Mouse (Mus musculus): Measurements from ENCODE around the gene Axin2. TPM values are rescaled to one million over a fixed set of nuclear protein-coding genes. Genes with fewer than 3 reads are reported as not detected.

The Axin2 gene
- total and polyA plus RNA-seq, 3 experiments, result 2.8 to 6.6 (median 3.5) TPM

- Histone ChIP-seq H3K27me3 (ENCODE audit: control insufficient read depth, insufficient read depth, low read length) (no peaks in the 10 kb centered on the region), H3K36me3 (ENCODE audit: control insufficient read depth, insufficient read depth, low read length) (no peaks in the 10 kb centered on the region), H3K79me2 (replicated peaks; ENCODE audit: control insufficient read depth, insufficient read depth, low read length) (no peaks in the 10 kb centered on the region), H3K4me1 (ENCODE audit: control insufficient read depth, insufficient read depth, low read length) (peaks cover 1% of the 10 kb centered on the region; the same call in 1 of the 2 replicates), H3K4me3 (no peak overlapping the region), H3K27ac (no peak overlapping the region), H3K9ac (ENCODE audit: low read depth, low read length) (no peak overlapping the region)
- intact Hi-C loops (cut with DNase I), result no loop called here
- 74% methylated on average over 20 of the region's 20 CpGs for WGBS
- TF ChIP-seq POLR2A (IDR thresholded peaks at IDR 0.05; ENCODE audit: insufficient read depth, low read depth, low read length), result no peak
- no peak for TF ChIP-seq EP300 (IDR thresholded peaks at IDR 0.05; ENCODE audit: insufficient read depth, low read depth, low read length)
- TF ChIP-seq CTCF (IDR thresholded peaks at IDR 0.05), result no peak
- DNase-seq, result peak in 1 of 2 experiments; percentile 41
Measured at GRCm38 (mm10) chr11:108947425-108948184, 27.5 kb downstream of the Axin2 start.

DNA sequence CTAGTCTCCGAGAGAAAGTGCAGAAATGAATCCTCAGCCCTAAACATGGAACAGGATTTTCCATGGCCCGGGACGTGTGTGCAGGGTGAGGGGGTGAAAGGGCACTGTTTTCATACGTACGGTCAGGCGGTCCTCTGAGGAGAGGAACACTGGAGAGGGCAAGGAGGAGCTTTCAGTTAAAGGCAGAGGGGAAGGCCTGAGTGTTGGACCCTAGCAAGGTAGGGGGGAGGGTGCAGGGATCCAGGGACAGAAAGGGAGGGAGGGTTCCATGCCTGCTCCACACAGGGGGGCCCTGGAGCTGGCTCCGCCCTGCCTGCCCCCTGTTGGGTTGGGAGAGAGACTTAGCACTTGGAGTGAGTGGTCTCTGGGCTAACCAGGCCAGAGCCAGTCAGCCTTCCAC lies 28.4 kb downstream of the Axin2 start:
- WGBS, result 86% methylated on average over 7 of the region's 7 CpGs
- H3K79me2 ChIP-seq (replicated peaks; ENCODE audit: control insufficient read depth, insufficient read depth, low read length), result no peaks in the 10 kb centered on the region
- H3K36me3 ChIP-seq (ENCODE audit: control insufficient read depth, insufficient read depth, low read length), result no peaks in the 10 kb centered on the region
- peaks cover 1% of the 10 kb centered on the region; the same call in 1 of the 2 replicates for H3K4me1 ChIP-seq (ENCODE audit: control insufficient read depth, insufficient read depth, low read length)
- H3K4me3 ChIP-seq, result no peak overlapping the region
- no peak overlapping the region for H3K9ac ChIP-seq (ENCODE audit: low read depth, low read length)
- DNase-seq, result no peak
- TF ChIP-seq EP300 (IDR thresholded peaks at IDR 0.05; ENCODE audit: insufficient read depth, low read depth, low read length), result no peak
- no peak for TF ChIP-seq POLR2A (IDR thresholded peaks at IDR 0.05; ENCODE audit: insufficient read depth, low read depth, low read length)
- no peak for TF ChIP-seq CTCF (IDR thresholded peaks at IDR 0.05)
- intact Hi-C loops (cut with DNase I), result no loop called here
- no peaks in the 10 kb centered on the region for H3K27me3 ChIP-seq (ENCODE audit: control insufficient read depth, insufficient read depth, low read length)
- no peak overlapping the region for H3K27ac ChIP-seq

DNA sequence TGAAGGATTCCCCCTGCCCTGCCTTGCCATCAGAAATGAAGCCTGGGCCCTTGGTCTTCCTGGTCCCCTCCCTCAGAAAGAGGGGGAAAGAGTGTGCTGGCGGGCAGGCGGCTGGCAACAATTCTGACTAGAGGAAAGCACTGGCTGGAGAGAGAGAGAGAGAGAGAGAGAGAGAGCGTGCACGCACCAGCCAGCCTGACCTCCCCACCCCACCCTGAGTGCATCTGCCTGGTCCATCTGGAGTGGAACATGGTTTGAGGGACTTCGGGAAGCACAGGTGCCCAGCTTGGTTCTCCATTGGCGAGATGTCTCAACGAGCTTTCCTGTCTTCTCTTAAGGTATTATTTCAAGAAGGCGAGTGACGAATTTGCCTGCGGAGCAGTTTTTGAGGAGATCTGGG lies 28.8 kb downstream of the Axin2 start:
- no peak for DNase-seq
- Histone ChIP-seq H3K79me2 (replicated peaks; ENCODE audit: control insufficient read depth, insufficient read depth, low read length) (no peaks in the 10 kb centered on the region), H3K27me3 (ENCODE audit: control insufficient read depth, insufficient read depth, low read length) (no peaks in the 10 kb centered on the region), H3K4me3 (no peak overlapping the region), H3K4me1 (ENCODE audit: control insufficient read depth, insufficient read depth, low read length) (peaks cover 1% of the 10 kb centered on the region; the same call in 1 of the 2 replicates), H3K36me3 (ENCODE audit: control insufficient read depth, insufficient read depth, low read length) (no peaks in the 10 kb centered on the region), H3K27ac (no peak overlapping the region), H3K9ac (ENCODE audit: low read depth, low read length) (no peak overlapping the region)
- intact Hi-C loops (cut with DNase I), result no loop called here
- TF ChIP-seq EP300 (IDR thresholded peaks at IDR 0.05; ENCODE audit: insufficient read depth, low read depth, low read length), result no peak
- WGBS, result 92% methylated on average over 10 of the region's 10 CpGs

GRCm38 (mm10) chr11:108952343-108952742 lies 32.2 kb downstream of the Axin2 start:
- no peaks in the 10 kb centered on the region for H3K36me3 ChIP-seq (ENCODE audit: control insufficient read depth, insufficient read depth, low read length)
- H3K4me1 ChIP-seq (ENCODE audit: control insufficient read depth, insufficient read depth, low read length), result peaks cover 1% of the 10 kb centered on the region; the same call in 1 of the 2 replicates
- WGBS, result 23% methylated on average over 5 of the region's 5 CpGs
- no peaks in the 10 kb centered on the region for H3K27me3 ChIP-seq (ENCODE audit: control insufficient read depth, insufficient read depth, low read length)
- H3K4me3 ChIP-seq, result no peak overlapping the region
- intact Hi-C loops (cut with DNase I), result no loop called here
- no peak for TF ChIP-seq POLR2A (IDR thresholded peaks at IDR 0.05; ENCODE audit: insufficient read depth, low read depth, low read length)
- TF ChIP-seq EP300 (IDR thresholded peaks at IDR 0.05; ENCODE audit: insufficient read depth, low read depth, low read length), result no peak
- no peak for TF ChIP-seq CTCF (IDR thresholded peaks at IDR 0.05)
- H3K79me2 ChIP-seq (replicated peaks; ENCODE audit: control insufficient read depth, insufficient read depth, low read length), result no peaks in the 10 kb centered on the region
- no peak overlapping the region for H3K27ac ChIP-seq
- no peak for DNase-seq
- H3K9ac ChIP-seq (ENCODE audit: low read depth, low read length), result no peak overlapping the region

DNA sequence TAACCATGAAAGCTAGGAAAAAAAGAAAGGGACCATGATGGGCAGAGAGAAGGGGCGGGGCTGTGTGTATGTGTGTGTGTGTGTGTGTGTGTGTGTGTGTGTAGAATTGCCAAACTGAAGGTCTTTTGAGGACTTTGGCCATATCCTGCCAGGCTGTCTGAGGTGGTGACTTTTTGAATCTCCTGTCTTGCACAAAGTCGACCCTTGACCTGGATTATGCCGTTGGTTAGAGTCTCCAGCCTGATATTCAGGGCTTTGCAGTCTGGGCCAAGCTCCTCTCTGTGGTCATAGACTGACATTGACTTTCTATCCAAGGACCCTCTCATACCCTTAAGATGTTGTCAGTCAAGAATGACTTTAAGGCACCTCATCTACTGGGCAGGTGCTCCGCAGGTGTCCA lies 35.8 kb downstream of the Axin2 start:
- no peaks in the 10 kb centered on the region for H3K36me3 ChIP-seq (ENCODE audit: control insufficient read depth, insufficient read depth, low read length)
- intact Hi-C loops (cut with DNase I), result no loop called here
- H3K4me1 ChIP-seq (ENCODE audit: control insufficient read depth, insufficient read depth, low read length), result peaks cover 1% of the 10 kb centered on the region; the same call in 1 of the 2 replicates
- no peak overlapping the region for H3K27ac ChIP-seq
- no peak for DNase-seq
- no peak overlapping the region for H3K9ac ChIP-seq (ENCODE audit: low read depth, low read length)
- H3K4me3 ChIP-seq, result no peak overlapping the region
- H3K27me3 ChIP-seq (ENCODE audit: control insufficient read depth, insufficient read depth, low read length), result no peaks in the 10 kb centered on the region
- H3K79me2 ChIP-seq (replicated peaks; ENCODE audit: control insufficient read depth, insufficient read depth, low read length), result no peaks in the 10 kb centered on the region
- WGBS, result 73% methylated on average over 4 of the region's 4 CpGs
- TF ChIP-seq CTCF (IDR thresholded peaks at IDR 0.05), result no peak
- TF ChIP-seq POLR2A (IDR thresholded peaks at IDR 0.05; ENCODE audit: insufficient read depth, low read depth, low read length), result no peak
- TF ChIP-seq EP300 (IDR thresholded peaks at IDR 0.05; ENCODE audit: insufficient read depth, low read depth, low read length), result no peak

GRCm38 (mm10) chr11:108958349-108958748 lies 38.2 kb downstream of the Axin2 start:
- intact Hi-C loops (cut with DNase I), result no loop called here
- WGBS, result 74% methylated on average over 5 of the region's 5 CpGs
- H3K27me3 ChIP-seq (ENCODE audit: control insufficient read depth, insufficient read depth, low read length), result no peaks in the 10 kb centered on the region
- H3K4me3 ChIP-seq, result no peak overlapping the region
- no peak overlapping the region for H3K27ac ChIP-seq
- no peaks in the 10 kb centered on the region for H3K4me1 ChIP-seq (ENCODE audit: control insufficient read depth, insufficient read depth, low read length)
- no peak for DNase-seq
- H3K9ac ChIP-seq (ENCODE audit: low read depth, low read length), result no peak overlapping the region
- no peaks in the 10 kb centered on the region for H3K36me3 ChIP-seq (ENCODE audit: control insufficient read depth, insufficient read depth, low read length)
- no peak for TF ChIP-seq EP300 (IDR thresholded peaks at IDR 0.05; ENCODE audit: insufficient read depth, low read depth, low read length)
- no peak for TF ChIP-seq CTCF (IDR thresholded peaks at IDR 0.05)
- no peak for TF ChIP-seq POLR2A (IDR thresholded peaks at IDR 0.05; ENCODE audit: insufficient read depth, low read depth, low read length)
- H3K79me2 ChIP-seq (replicated peaks; ENCODE audit: control insufficient read depth, insufficient read depth, low read length), result no peaks in the 10 kb centered on the region

All from heart, adult 2 months (tissue).